Mouse (Mus musculus): ENCODE data around the gene Gdf2. TPM values are rescaled to one million over a fixed set of nuclear protein-coding genes. Genes with fewer than 3 reads are reported as not detected.

Gene Gdf2
- polyA plus RNA-seq, 1 experiment from 2014 or later, result 0.08 TPM

GRCm38 (mm10) chr14:33977748-33978147 is 36.9 kb downstream of the Gdf2 start:
- no peaks in the 10 kb centered on the region for H3K9me3 ChIP-seq (ENCODE audit: control insufficient read depth, low read length)
- 33% methylated on average over 7 of the region's 7 CpGs for WGBS
- peak overlapping the region; percentile 35; the same call in 1 of the 2 replicates for H3K9ac ChIP-seq
- H3K4me3 ChIP-seq (replicated peaks; ENCODE audit: low read length), result 0 out of 2 replicates have a peak overlapping the region, but pooled peaks have one; percentile 35
- peaks cover 9% of the 10 kb centered on the region; the same call in 1 of the 2 replicates for H3K4me1 ChIP-seq (replicated peaks; ENCODE audit: control insufficient read depth, insufficient read depth, low read length)
- peak overlapping the region; percentile 74 for H3K4me2 ChIP-seq (replicated peaks)
- H3K27ac ChIP-seq, result no peak overlapping the region
- H3K27me3 ChIP-seq (ENCODE audit: control insufficient read depth, insufficient read depth, low read length), result no peaks in the 10 kb centered on the region
- H3K36me3 ChIP-seq (replicated peaks; ENCODE audit: control insufficient read depth, insufficient read depth), result no peaks in the 10 kb centered on the region
- no peak for DNase-seq (ENCODE audit: low spot score)
- no peak for ATAC-seq (ENCODE audit: low FRiP score)

GRCm38 (mm10) chr14:33978604-33979059 is 37.8 kb downstream of the Gdf2 start, which contains the start of gene Zfp488:
TSS of gene Zfp488 (minus strand) at chr14:33978764.
- peaks cover 9% of the 10 kb centered on the region; the same call in 1 of the 2 replicates for H3K4me1 ChIP-seq (replicated peaks; ENCODE audit: control insufficient read depth, insufficient read depth, low read length)
- peak within 1 kb of the TSS; percentile 35 for H3K9ac ChIP-seq
- peak; percentile 33 for DNase-seq (ENCODE audit: low spot score)
- no peaks in the 10 kb centered on the region for H3K36me3 ChIP-seq (replicated peaks; ENCODE audit: control insufficient read depth, insufficient read depth)
- H3K27ac ChIP-seq, result no peak within 1 kb of the TSS
- 3% methylated on average over 25 of the region's 25 CpGs for WGBS
- peak; percentile 66; the same call in 1 of the 2 replicates for ATAC-seq (ENCODE audit: low FRiP score)
- no peaks in the 10 kb centered on the region for H3K9me3 ChIP-seq (ENCODE audit: control insufficient read depth, low read length)
- peak within 1 kb of the TSS; percentile 35 for H3K4me3 ChIP-seq (replicated peaks; ENCODE audit: low read length)
- H3K4me2 ChIP-seq (replicated peaks), result peak within 1 kb of the TSS; percentile 74
- H3K27me3 ChIP-seq (ENCODE audit: control insufficient read depth, insufficient read depth, low read length), result no peaks in the 10 kb centered on the region

GRCm38 (mm10) chr14:33989201-33989600 is 48.4 kb downstream of the Gdf2 start:
- no peak overlapping the region for H3K9ac ChIP-seq
- no peaks in the 10 kb centered on the region for H3K9me3 ChIP-seq (ENCODE audit: control insufficient read depth, low read length)
- H3K27ac ChIP-seq, result no peak overlapping the region
- H3K4me2 ChIP-seq (replicated peaks), result no peak overlapping the region
- DNase-seq (ENCODE audit: low spot score), result no peak
- WGBS, result 59% methylated on average over 3 of the region's 3 CpGs
- no peaks in the 10 kb centered on the region for H3K4me1 ChIP-seq (replicated peaks; ENCODE audit: control insufficient read depth, insufficient read depth, low read length)
- H3K27me3 ChIP-seq (ENCODE audit: control insufficient read depth, insufficient read depth, low read length), result no peaks in the 10 kb centered on the region
- H3K36me3 ChIP-seq (replicated peaks; ENCODE audit: control insufficient read depth, insufficient read depth), result no peaks in the 10 kb centered on the region
- no peak for ATAC-seq (ENCODE audit: low FRiP score)
- no peak overlapping the region for H3K4me3 ChIP-seq (replicated peaks; ENCODE audit: low read length)

- H3K9me3 ChIP-seq (ENCODE audit: control insufficient read depth, low read length), result no peaks in the 10 kb centered on the region
- WGBS, result 78% methylated on average over 4 of the region's 4 CpGs
Observed at GRCm38 (mm10) chr14:33991971-33992370, 51.1 kb downstream of the Gdf2 start.

GRCm38 (mm10) chr14:33993051-33993450 is 52.2 kb downstream of the Gdf2 start:
- no peaks in the 10 kb centered on the region for H3K9me3 ChIP-seq (ENCODE audit: control insufficient read depth, low read length)
- no peak overlapping the region for H3K9ac ChIP-seq
- no peaks in the 10 kb centered on the region for H3K27me3 ChIP-seq (ENCODE audit: control insufficient read depth, insufficient read depth, low read length)
- no peaks in the 10 kb centered on the region for H3K36me3 ChIP-seq (replicated peaks; ENCODE audit: control insufficient read depth, insufficient read depth)
- H3K27ac ChIP-seq, result no peak overlapping the region
- H3K4me2 ChIP-seq (replicated peaks), result no peak overlapping the region
- H3K4me1 ChIP-seq (replicated peaks; ENCODE audit: control insufficient read depth, insufficient read depth, low read length), result no peaks in the 10 kb centered on the region
- WGBS, result 90% methylated on average over 9 of the region's 9 CpGs
- DNase-seq (ENCODE audit: low spot score) (no peak), ATAC-seq (ENCODE audit: low FRiP score) (no peak)
- H3K4me3 ChIP-seq (replicated peaks; ENCODE audit: low read length), result no peak overlapping the region

More at GRCm38 (mm10) chr14:33991971-33992370, 51.1 kb downstream of the Gdf2 start:
- H3K36me3 ChIP-seq (replicated peaks; ENCODE audit: control insufficient read depth, insufficient read depth), result no peaks in the 10 kb centered on the region
- no peak overlapping the region for H3K9ac ChIP-seq
- no peaks in the 10 kb centered on the region for H3K27me3 ChIP-seq (ENCODE audit: control insufficient read depth, insufficient read depth, low read length)
- DNase-seq (ENCODE audit: low spot score), result no peak
- no peak overlapping the region for H3K4me3 ChIP-seq (replicated peaks; ENCODE audit: low read length)
- no peak overlapping the region for H3K27ac ChIP-seq
- H3K4me1 ChIP-seq (replicated peaks; ENCODE audit: control insufficient read depth, insufficient read depth, low read length), result no peaks in the 10 kb centered on the region
- ATAC-seq (ENCODE audit: low FRiP score), result no peak
- no peak overlapping the region for H3K4me2 ChIP-seq (replicated peaks)

GRCm38 (mm10) chr14:33993521-33994289 is 52.9 kb downstream of the Gdf2 start:
- Histone ChIP-seq H3K9ac (no peak overlapping the region), H3K4me1 (replicated peaks; ENCODE audit: control insufficient read depth, insufficient read depth, low read length) (no peaks in the 10 kb centered on the region), H3K27me3 (ENCODE audit: control insufficient read depth, insufficient read depth, low read length) (no peaks in the 10 kb centered on the region), H3K4me3 (replicated peaks; ENCODE audit: low read length) (no peak overlapping the region), H3K9me3 (ENCODE audit: control insufficient read depth, low read length) (no peaks in the 10 kb centered on the region), H3K36me3 (replicated peaks; ENCODE audit: control insufficient read depth, insufficient read depth) (no peaks in the 10 kb centered on the region), H3K27ac (no peak overlapping the region), H3K4me2 (replicated peaks) (no peak overlapping the region)
- WGBS, result 93% methylated on average over 6 of the region's 6 CpGs
- DNase-seq (ENCODE audit: low spot score) (no peak), ATAC-seq (ENCODE audit: low FRiP score) (no peak)

Other genes with a start within 250 kb of the Gdf2 start
- 8.0 and 11.4 TPM in 2 replicates for gene Gdf10, start 17.5 kb upstream of the Gdf2 start, polyA plus RNA-seq (2014; fragmentation: Nextera tagmentation; extraction: Ambion mirVana)
- not detected in 2 replicates for gene Rbp3, start 13.0 kb downstream of the Gdf2 start, polyA plus RNA-seq (2014; fragmentation: Nextera tagmentation; extraction: Ambion mirVana)
- gene Zfp488, start 37.7 kb downstream of the Gdf2 start, polyA plus RNA-seq (2014; fragmentation: Nextera tagmentation; extraction: Ambion mirVana), result 0.78 and 0.85 TPM in 2 replicates
- gene Gm30083, start 74.1 kb downstream of the Gdf2 start, polyA plus RNA-seq (2014; fragmentation: Nextera tagmentation; extraction: Ambion mirVana), result not detected in 2 replicates
- not detected in 2 replicates for gene Gm5460, start 75.7 kb downstream of the Gdf2 start, polyA plus RNA-seq (2014; fragmentation: Nextera tagmentation; extraction: Ambion mirVana)
- not detected in 2 replicates for gene Antxrl, start 111.7 kb downstream of the Gdf2 start, polyA plus RNA-seq (2014; fragmentation: Nextera tagmentation; extraction: Ambion mirVana)
- gene Anxa8, start 144.9 kb downstream of the Gdf2 start, polyA plus RNA-seq (2014; fragmentation: Nextera tagmentation; extraction: Ambion mirVana), result 0.16 TPM in 1 of 2 replicates, not detected in the other
- gene A630023A22Rik, start 161.7 kb downstream of the Gdf2 start, polyA plus RNA-seq (2014; fragmentation: Nextera tagmentation; extraction: Ambion mirVana), result not detected in 2 replicates
- 0.13 and 0.14 TPM in 2 replicates for gene Npy4r, start 211.4 kb downstream of the Gdf2 start, polyA plus RNA-seq (2014; fragmentation: Nextera tagmentation; extraction: Ambion mirVana)

Measured in hindbrain, embryonic 14.5 days (tissue).